Mouse (Mus musculus): Measurements from ENCODE around the gene E130114P18Rik. TPM values are rescaled to one million over a fixed set of nuclear protein-coding genes. Genes with fewer than 3 reads are reported as not detected.

The E130114P18Rik gene
- total RNA-seq, 2 experiments from 2014 or later: 7.9 to 9.2 TPM

DNA sequence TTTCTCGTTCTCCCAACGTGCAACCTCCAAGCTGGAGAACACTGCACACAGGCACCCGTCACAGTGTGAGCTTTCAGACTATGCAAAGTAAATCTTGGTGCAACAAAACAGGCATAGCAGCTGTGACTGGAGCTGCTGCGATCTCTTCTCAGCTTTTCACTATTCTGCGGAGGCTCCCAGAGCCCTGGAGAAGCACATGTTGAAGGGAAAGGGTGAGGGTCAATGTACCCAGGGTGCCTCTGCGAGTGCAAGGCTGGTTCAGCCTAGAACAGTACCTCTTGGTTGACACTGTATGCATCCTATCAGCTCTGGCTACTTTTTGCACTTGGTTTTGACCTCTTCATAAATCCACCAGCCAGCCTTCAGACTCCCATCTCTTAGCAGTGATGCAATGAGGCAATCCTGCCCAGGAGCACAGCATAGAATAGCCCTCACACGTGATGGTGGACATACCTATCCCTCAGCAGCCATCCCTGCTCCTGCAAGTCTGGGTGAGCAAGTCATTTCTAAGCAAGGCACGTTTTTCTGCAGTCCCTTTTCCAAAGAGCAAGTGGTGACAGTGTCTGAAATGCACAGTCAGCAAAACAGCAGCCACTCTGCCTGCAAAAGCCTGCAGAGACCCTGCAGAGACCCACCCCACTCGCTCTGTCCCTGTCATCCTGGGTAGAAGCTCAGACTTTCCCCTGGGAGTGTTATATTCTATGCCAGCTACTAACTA lies 67.7 kb downstream of the E130114P18Rik start:
- DNase-seq (ENCODE audit: extremely low spot score in 1 of 2, low spot score in 1 of 2): no peak

- DNase-seq (ENCODE audit: extremely low spot score in 1 of 2, low spot score in 1 of 2): no peak
Measured at GRCm38 (mm10) chr4:97707373-97708152, 70.3 kb downstream of the E130114P18Rik start.

DNA sequence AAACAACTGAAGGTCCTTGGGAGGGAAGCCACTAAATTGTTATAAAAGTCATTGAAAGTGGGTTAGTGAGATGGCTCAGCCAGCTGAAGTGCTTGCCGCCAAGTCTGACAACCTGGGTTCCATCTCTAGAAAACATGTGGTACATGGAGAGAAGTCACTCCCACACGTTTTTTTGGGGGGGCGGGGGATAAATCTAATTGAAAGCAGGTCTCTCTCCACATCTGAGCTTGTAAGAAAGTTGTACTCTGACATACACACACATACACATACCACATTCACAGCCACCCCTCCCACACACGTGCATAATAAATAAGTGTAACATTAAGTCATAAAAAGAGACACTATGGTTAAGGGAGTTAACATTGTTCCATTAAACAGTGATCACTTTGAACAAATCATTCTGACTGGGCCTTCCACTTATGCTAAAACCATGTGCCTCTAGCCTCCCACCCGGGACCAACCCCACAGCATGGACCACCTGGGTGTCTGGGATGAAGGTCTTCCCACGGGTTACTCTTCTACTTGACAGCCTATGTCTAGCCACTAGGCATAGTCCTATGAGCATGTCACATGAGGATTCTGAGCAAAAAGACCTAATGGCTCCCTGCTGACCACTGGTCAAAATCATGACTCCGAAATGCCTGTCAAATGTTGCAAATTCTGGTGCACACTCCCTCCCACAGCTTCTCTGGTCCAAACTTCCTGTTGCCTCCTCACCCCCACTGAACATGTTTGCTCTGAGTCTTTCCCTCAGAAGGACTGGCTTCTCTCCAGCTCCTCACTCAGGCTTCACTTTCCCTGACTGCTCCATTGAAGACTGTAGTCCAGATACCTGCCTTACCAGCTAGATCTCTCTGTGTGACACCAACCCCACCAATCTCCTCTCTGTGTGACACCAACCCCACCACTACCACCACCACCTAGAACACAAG lies 80.9 kb downstream of the E130114P18Rik start:
- no peak for DNase-seq (ENCODE audit: extremely low spot score in 1 of 2, low spot score in 1 of 2)

- DNase-seq (ENCODE audit: extremely low spot score in 1 of 2, low spot score in 1 of 2): no peak
Measured at GRCm38 (mm10) chr4:97695414-97696040, 82.4 kb downstream of the E130114P18Rik start.

- DNase-seq (ENCODE audit: extremely low spot score in 1 of 2, low spot score in 1 of 2): no peak
Measured at GRCm38 (mm10) chr4:97693931-97694330, 83.9 kb downstream of the E130114P18Rik start.

DNA sequence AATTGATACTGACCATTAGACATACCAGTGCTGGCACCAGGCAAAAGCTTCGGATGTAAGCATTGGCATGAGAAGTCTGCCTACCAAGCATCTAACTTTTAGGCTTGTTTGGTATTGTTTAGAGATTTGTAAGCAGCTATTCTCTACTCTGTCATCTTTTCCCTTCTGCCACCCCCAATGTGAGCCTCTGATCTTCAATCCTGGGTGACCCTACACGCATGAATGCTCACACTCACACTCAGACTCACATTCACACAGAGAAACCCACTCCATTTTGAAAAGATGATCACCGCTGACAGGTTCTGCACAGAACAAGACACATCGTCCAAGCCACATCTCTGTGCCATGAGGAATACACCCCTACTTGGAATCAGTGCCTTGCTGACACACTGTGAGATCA lies 84.8 kb downstream of the E130114P18Rik start:
- no peak for DNase-seq (ENCODE audit: extremely low spot score in 1 of 2, low spot score in 1 of 2)

GRCm38 (mm10) chr4:97690384-97690766 lies 87.5 kb downstream of the E130114P18Rik start:
- DNase-seq (ENCODE audit: extremely low spot score in 1 of 2, low spot score in 1 of 2): no peak

- no peak for DNase-seq (ENCODE audit: extremely low spot score in 1 of 2, low spot score in 1 of 2)
Measured at GRCm38 (mm10) chr4:97689456-97690383, 88.2 kb downstream of the E130114P18Rik start.

GRCm38 (mm10) chr4:97686020-97686419 lies 91.9 kb downstream of the E130114P18Rik start:
- DNase-seq (ENCODE audit: extremely low spot score in 1 of 2, low spot score in 1 of 2): no peak

- no peak for DNase-seq (ENCODE audit: extremely low spot score in 1 of 2, low spot score in 1 of 2)
Measured at GRCm38 (mm10) chr4:97676579-97676937, 101.3 kb downstream of the E130114P18Rik start.

GRCm38 (mm10) chr4:97675741-97676578 lies 101.9 kb downstream of the E130114P18Rik start:
- no peak for DNase-seq (ENCODE audit: extremely low spot score in 1 of 2, low spot score in 1 of 2)

- DNase-seq (ENCODE audit: extremely low spot score in 1 of 2, low spot score in 1 of 2): no peak
Measured at GRCm38 (mm10) chr4:97673854-97674510, 103.9 kb downstream of the E130114P18Rik start.

DNA sequence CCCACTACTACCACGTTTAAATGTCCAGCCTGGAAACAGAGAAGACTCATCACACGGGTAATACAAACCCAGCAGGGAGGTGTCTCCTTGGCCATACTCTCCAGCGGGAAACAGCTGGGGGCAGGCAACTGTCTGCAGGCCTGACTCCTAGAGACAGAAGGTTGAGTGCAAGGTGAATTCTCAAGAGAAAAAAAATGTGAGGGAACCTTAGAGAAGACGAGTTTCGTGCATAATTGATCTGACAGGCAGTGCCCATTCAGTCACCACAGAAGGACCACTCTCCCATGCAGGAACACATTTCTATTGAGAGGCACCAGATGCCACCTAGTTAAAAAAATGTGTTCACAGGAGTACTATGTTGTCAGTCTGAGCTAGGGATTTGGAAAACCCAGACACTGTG lies 105.4 kb downstream of the E130114P18Rik start:
- no peak for DNase-seq (ENCODE audit: extremely low spot score in 1 of 2, low spot score in 1 of 2)

GRCm38 (mm10) chr4:97671911-97672310 lies 106.0 kb downstream of the E130114P18Rik start:
- no peak for DNase-seq (ENCODE audit: extremely low spot score in 1 of 2, low spot score in 1 of 2)

- no peak for DNase-seq (ENCODE audit: extremely low spot score in 1 of 2, low spot score in 1 of 2)
Measured at GRCm38 (mm10) chr4:97670418-97670817, 107.5 kb downstream of the E130114P18Rik start.

GRCm38 (mm10) chr4:97669808-97670207 lies 108.1 kb downstream of the E130114P18Rik start:
- DNase-seq (ENCODE audit: extremely low spot score in 1 of 2, low spot score in 1 of 2): no peak

GRCm38 (mm10) chr4:97665428-97665755 lies 112.5 kb downstream of the E130114P18Rik start:
- no peak for DNase-seq (ENCODE audit: extremely low spot score in 1 of 2, low spot score in 1 of 2)
